Mouse (Mus musculus) heart, adult 2 months (tissue): ENCODE data around the gene Ushbp1. TPM values are rescaled to one million over a fixed set of nuclear protein-coding genes. Genes with fewer than 3 reads are reported as not detected.

Source experiments
- DNase-seq, 2 experiments: peaks; one replicate each; pipeline ENCODE4 v3.0.0; 2021
- H3K27ac ChIP-seq: fragments of 200-600 bp; 2 replicates; pipeline ENCODE4 v1.8.1; 2022
- H3K27me3 ChIP-seq: fragments of 200-500 bp; 2 replicates; pipeline ENCODE4 v1.6.1; 2012; ENCODE audit warnings: mild to moderate bottlenecking, low read length, inconsistent platforms, mixed read lengths; ENCODE audit not compliant: control insufficient read depth, insufficient read depth
- H3K36me3 ChIP-seq: fragments of 200-500 bp; 2 replicates; pipeline ENCODE4 v1.6.1; 2012; ENCODE audit warnings: low read length, inconsistent platforms; ENCODE audit not compliant: control insufficient read depth, insufficient read depth
- H3K4me1 ChIP-seq: fragments of 200-500 bp; 2 replicates; pipeline ENCODE4 v1.6.1; 2011; ENCODE audit warnings: low read length; ENCODE audit not compliant: control insufficient read depth, insufficient read depth
- H3K4me3 ChIP-seq: fragments of 200-600 bp; 2 replicates; pipeline ENCODE4 v1.8.1; 2022
- H3K79me2 ChIP-seq: fragments of 200-500 bp; replicated peaks from 2 replicates; pipeline ENCODE4 v1.6.1; 2012; ENCODE audit warnings: mild to moderate bottlenecking, inconsistent platforms, low read length, moderate library complexity, mixed read lengths; ENCODE audit not compliant: control insufficient read depth, insufficient read depth
- H3K9ac ChIP-seq: fragments of 200-500 bp; 2 replicates; pipeline ENCODE4 v1.6.1; 2012; ENCODE audit warnings: low read depth, mild to moderate bottlenecking, control low read depth, inconsistent platforms, low read length, mixed read lengths
- CTCF ChIP-seq: fragments of 200-600 bp; IDR thresholded peaks from 2 replicates; pipeline ENCODE4 v1.8.1; 2022; ENCODE audit warnings: antibody characterized with exemption, mild to moderate bottlenecking, moderate library complexity
- EP300 ChIP-seq: fragments of 200-500 bp; IDR thresholded peaks from 2 replicates; pipeline ENCODE4 v1.6.1; 2011; ENCODE audit warnings: low read depth, low read length, control low read depth; ENCODE audit not compliant: insufficient read depth
- POLR2A ChIP-seq: fragments of 200-500 bp; IDR thresholded peaks from 2 replicates; pipeline ENCODE4 v1.6.1; 2011; ENCODE audit warnings: mild to moderate bottlenecking, low read depth, low read length, control low read depth; ENCODE audit not compliant: insufficient read depth
- WGBS: fragments of 180-500 bp; shearing (Covaris S2); methylation state at CpG from one replicate; pipeline ENCODE4 v1.1.7; 2018; 5-methylcytosine and 5-hydroxymethylcytosine counted together
- intact Hi-C: fragments of 180-260 bp; cut with DNase I; formaldehyde crosslinking; loops from one replicate; pipeline ENCODE4 v1.15.1; 2025
- polyA plus RNA-seq: library from polyadenylated mRNA; depleted of rRNA; stranded (reverse); fragments of >200 nt; gene quantifications from 2 replicates; pipeline ENCODE4 v1.2.3, GENCODE M21; 2012
- total RNA-seq, 2 experiments: library from RNA; stranded (reverse); gene quantifications; 2 replicates each; pipeline ENCODE4 v1.2.3; 2021

The Ushbp1 gene
- total and polyA plus RNA-seq, 3 experiments: 22.9 to 71.7 (median 23.9) TPM

- WGBS: 46% methylated on average over 11 of the region's 11 CpGs
- H3K4me3 ChIP-seq: no peak overlapping the region
Observed at GRCm38 (mm10) chr8:71411535-71412273, 16.1 kb upstream of the Ushbp1 start.

GRCm38 (mm10) chr8:71408231-71408630 lies 12.6 kb upstream of the Ushbp1 start:
- intact Hi-C loops: no loop called here
- WGBS: 92% methylated on average over 4 of the region's 4 CpGs

More at GRCm38 (mm10) chr8:71411535-71412273, 16.1 kb upstream of the Ushbp1 start:
- Histone ChIP-seq H3K36me3 (no peaks in the 10 kb centered on the region), H3K9ac (no peak overlapping the region), H3K27me3 (no peaks in the 10 kb centered on the region), H3K79me2 (no peaks in the 10 kb centered on the region), H3K4me1 (no peaks in the 10 kb centered on the region), H3K27ac (no peak overlapping the region)
- peak in 1 of 2 experiments; percentile 12 for DNase-seq
- intact Hi-C loops: loop anchor here (5.0 kb wide), 1 partner anchor 1116 kb away; no protein-coding TSS in a partner anchor
- TF ChIP-seq POLR2A: no peak
- no peak for TF ChIP-seq CTCF
- no peak for TF ChIP-seq EP300

GRCm38 (mm10) chr8:71407441-71407840 lies 11.8 kb upstream of the Ushbp1 start:
- TF ChIP-seq EP300 (no peak), CTCF (no peak), POLR2A (no peak)
- H3K4me3 ChIP-seq: no peak overlapping the region
- WGBS: 89% methylated on average over 14 of the region's 14 CpGs
- H3K9ac ChIP-seq: no peak overlapping the region
- no peaks in the 10 kb centered on the region for H3K79me2 ChIP-seq
- no peaks in the 10 kb centered on the region for H3K36me3 ChIP-seq
- H3K4me1 ChIP-seq: peaks cover 5% of the 10 kb centered on the region
- H3K27me3 ChIP-seq: no peaks in the 10 kb centered on the region
- H3K27ac ChIP-seq: no peak overlapping the region
- intact Hi-C loops: loop anchor here (2.0 kb wide), 1 partner anchor 67 kb away; no protein-coding TSS in a partner anchor
- peak in 1 of 2 experiments; percentile 17 for DNase-seq

More at GRCm38 (mm10) chr8:71408231-71408630, 12.6 kb upstream of the Ushbp1 start:
- no peak overlapping the region for H3K9ac ChIP-seq
- H3K4me3 ChIP-seq: no peak overlapping the region
- DNase-seq: no peak
- H3K4me1 ChIP-seq: peaks cover 5% of the 10 kb centered on the region
- no peak overlapping the region for H3K27ac ChIP-seq
- H3K27me3 ChIP-seq: no peaks in the 10 kb centered on the region
- H3K79me2 ChIP-seq: no peaks in the 10 kb centered on the region
- no peaks in the 10 kb centered on the region for H3K36me3 ChIP-seq
- TF ChIP-seq POLR2A (no peak), EP300 (no peak), CTCF (no peak)

- intact Hi-C loops: loop anchor here (1.0 to 2.0 kb wide), 2 partner anchors 35 to 66 kb away; partner anchors contain the start of gene Ocel1
- no peak overlapping the region; the same call in 1 of the 2 replicates for H3K9ac ChIP-seq
- H3K27ac ChIP-seq: no peak overlapping the region
- TF ChIP-seq CTCF (peak; percentile 80), EP300 (0 out of 2 replicates have a peak, but pooled peaks have one; percentile 45), POLR2A (no peak)
- peak overlapping the region; percentile 48 for H3K4me3 ChIP-seq
- peaks cover 5% of the 10 kb centered on the region for H3K4me1 ChIP-seq
- DNase-seq: peak; percentile 61 to 75
- H3K27me3 ChIP-seq: no peaks in the 10 kb centered on the region
- no peaks in the 10 kb centered on the region for H3K79me2 ChIP-seq
- no peaks in the 10 kb centered on the region for H3K36me3 ChIP-seq
- WGBS: under 1% methylated on average over 55 of the region's 55 CpGs
Observed at GRCm38 (mm10) chr8:71406099-71407015, 10.8 kb upstream of the Ushbp1 start.

GRCm38 (mm10) chr8:71405401-71406098 lies 9.9 kb upstream of the Ushbp1 start, which contains the start of gene Ankle1:
Gene Ankle1, plus strand, starts transcription at chr8:71406010.
- Histone ChIP-seq H3K79me2 (no peaks in the 10 kb centered on the region), H3K27ac (peak within 1 kb of the TSS; percentile 29), H3K9ac (peak within 1 kb of the TSS; percentile 49), H3K4me3 (peak within 1 kb of the TSS; percentile 48), H3K36me3 (no peaks in the 10 kb centered on the region), H3K27me3 (no peaks in the 10 kb centered on the region), H3K4me1 (peaks cover 5% of the 10 kb centered on the region)
- 11% methylated on average over 33 of the region's 33 CpGs for WGBS
- peak; percentile 94 to 99 for DNase-seq
- intact Hi-C loops: loop anchor here (1.0 to 2.0 kb wide), 2 partner anchors 34 to 65 kb away; partner anchors contain the start of gene Ocel1
- TF ChIP-seq POLR2A (peak; percentile 81), EP300 (peak; percentile 40; the same call in 1 of the 2 replicates), CTCF (peak; percentile 87)
